Mouse (Mus musculus) limb, embryonic 14.5 days (tissue): ENCODE data around the gene Cnpy2. TPM values are rescaled to one million over a fixed set of nuclear protein-coding genes. Genes with fewer than 3 reads are reported as not detected.

ENCODE experiments used
- ATAC-seq: fragments of 200-750 bp; cut with Nextera tagmentation; 2 replicates; pipeline ENCODE4 v1.8.0; 2017; ENCODE audit warnings: low read depth, moderate number of reproducible peaks, moderate TSS enrichment; ENCODE audit not compliant: low FRiP score
- DNase-seq: peaks from one replicate; pipeline ENCODE4 v3.0.0-alpha.2; 2015; ENCODE audit warnings: low spot score
- H3K27ac ChIP-seq: fragments of 300-500 bp; sonication (generic); replicated peaks from 2 replicates; pipeline ENCODE4 v1.5.1; 2014; ENCODE audit warnings: low read depth, mild to moderate bottlenecking, low read length, moderate library complexity, mixed read lengths
- H3K27me3 ChIP-seq: fragments of 300-500 bp; sonication (generic); 2 replicates; pipeline ENCODE4 v1.6.1; 2014; ENCODE audit warnings: low read length, mixed read lengths; ENCODE audit not compliant: control insufficient read depth, insufficient read depth
- H3K36me3 ChIP-seq: fragments of 300-500 bp; sonication (generic); 2 replicates; pipeline ENCODE4 v1.6.1; 2014; ENCODE audit warnings: mild to moderate bottlenecking, low read length, moderate library complexity, mixed read lengths; ENCODE audit not compliant: control insufficient read depth, insufficient read depth
- H3K4me1 ChIP-seq: fragments of 300-500 bp; sonication (generic); 2 replicates; pipeline ENCODE4 v1.6.1; 2014; ENCODE audit warnings: antibody characterized with exemption, low read length, mixed read lengths; ENCODE audit not compliant: control insufficient read depth, insufficient read depth
- H3K4me2 ChIP-seq: fragments of 300-500 bp; sonication (generic); replicated peaks from 2 replicates; pipeline ENCODE4 v1.6.1; 2014; ENCODE audit warnings: low read depth, mild to moderate bottlenecking, low read length, moderate library complexity; ENCODE audit not compliant: severe bottlenecking
- H3K4me3 ChIP-seq: fragments of 300-500 bp; sonication (generic); replicated peaks from 2 replicates; pipeline ENCODE4 v1.5.1; 2014; ENCODE audit warnings: low read length
- H3K9ac ChIP-seq: fragments of 300-500 bp; sonication (generic); 2 replicates; pipeline ENCODE4 v1.6.1; 2014; ENCODE audit warnings: mild to moderate bottlenecking, low read depth, low read length, moderate library complexity; ENCODE audit not compliant: severe bottlenecking
- H3K9me3 ChIP-seq: fragments of 300-500 bp; sonication (generic); 2 replicates; pipeline ENCODE4 v1.6.1; 2016; ENCODE audit warnings: low read length; ENCODE audit not compliant: control insufficient read depth
- POLR2A ChIP-seq: fragments of 200-500 bp; IDR thresholded peaks from 2 replicates; pipeline ENCODE4 v1.8.0; 2012; ENCODE audit warnings: inconsistent platforms, mild to moderate bottlenecking, moderate library complexity, borderline replicate concordance; ENCODE audit not compliant: insufficient read depth, insufficient read length; ENCODE audit errors: extremely low read depth
- WGBS: fragments of 180-500 bp; shearing (Covaris S2); extraction: QIAGEN DNeasy Blood & Tissue Kit; methylation state at CpG from one replicate; pipeline ENCODE4 v1.1.7; 2014; 5-methylcytosine and 5-hydroxymethylcytosine counted together
- polyA plus RNA-seq, 2 experiments: library from polyadenylated mRNA; depleted of rRNA in 1 of 2; stranded (reverse) in 1 of 2; unstranded in 1 of 2; fragments of >200 nt; fragmentation: Nextera tagmentation in 1 of 2; extraction: Ambion mirVana in 1 of 2; gene quantifications; 2 replicates each; pipeline versions ENCODE4 v1.2.1 to v1.2.3; 2012 to 2014

Gene Cnpy2
- polyA plus RNA-seq, 2 experiments: 169 to 387 TPM

DNA sequence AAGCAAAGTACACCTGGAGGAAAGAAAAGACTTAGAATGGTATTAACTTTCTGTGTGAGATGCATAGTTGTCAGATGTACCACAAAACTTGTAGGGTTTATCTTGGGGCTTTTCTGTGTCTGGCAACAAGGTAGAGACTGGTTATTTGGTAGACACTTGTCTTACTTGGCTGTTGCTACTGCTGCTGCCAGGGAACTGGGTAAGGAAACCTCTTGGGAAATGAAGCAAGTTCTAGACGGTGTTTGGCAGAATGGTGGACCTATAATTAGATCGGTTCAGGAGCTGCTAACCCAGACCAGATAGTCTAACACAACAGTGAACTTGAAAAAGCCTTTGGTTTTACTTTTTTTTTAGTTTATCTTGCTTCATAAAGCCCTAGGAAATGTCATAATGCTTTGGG lies 16.7 kb downstream of the Cnpy2 start:
- Histone ChIP-seq H3K4me1 (peaks cover 7% of the 10 kb centered on the region; the same call in 1 of the 2 replicates), H3K4me3 (peak overlapping the region; percentile 93), H3K27ac (no peak overlapping the region), H3K4me2 (peak overlapping the region; percentile 71), H3K36me3 (peaks cover 2% of the 10 kb centered on the region), H3K27me3 (no peaks in the 10 kb centered on the region), H3K9me3 (no peaks in the 10 kb centered on the region), H3K9ac (no peak overlapping the region)
- no peak for TF ChIP-seq POLR2A
- whole genome bisulfite sequencing: 61% methylated on average over 2 of the region's 2 CpGs
- ATAC-seq (no peak), DNase-seq (no peak)

DNA sequence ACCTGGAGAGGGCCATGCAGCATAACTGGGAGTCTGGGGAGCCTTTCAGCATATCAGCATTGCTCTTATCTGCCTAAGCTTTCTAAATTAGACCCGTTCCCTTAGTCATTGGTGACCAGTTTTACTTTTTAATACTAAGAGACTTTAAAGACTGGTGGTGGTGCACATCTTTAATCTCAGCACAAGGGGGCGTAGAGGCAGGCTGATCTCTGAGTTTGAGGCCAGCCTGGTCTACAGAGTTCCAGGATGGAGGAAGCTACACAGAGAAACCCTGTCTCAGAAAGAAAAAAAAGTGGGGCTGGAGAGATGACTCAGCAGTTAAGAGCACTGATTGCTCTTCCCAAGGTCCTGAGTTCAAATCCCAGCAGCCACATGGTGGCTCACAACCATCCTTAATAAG lies 18.0 kb downstream of the Cnpy2 start:
- peaks cover 2% of the 10 kb centered on the region for H3K36me3 ChIP-seq
- WGBS: 92% methylated on average over 2 of the region's 2 CpGs
- H3K27me3 ChIP-seq: no peaks in the 10 kb centered on the region
- no peak overlapping the region for H3K4me3 ChIP-seq
- H3K4me1 ChIP-seq: peaks cover 10% of the 10 kb centered on the region
- H3K9ac ChIP-seq: no peak overlapping the region
- no peak overlapping the region for H3K27ac ChIP-seq
- ATAC-seq: no peak
- H3K4me2 ChIP-seq: no peak overlapping the region
- TF ChIP-seq POLR2A: no peak
- H3K9me3 ChIP-seq: no peaks in the 10 kb centered on the region
- no peak for DNase-seq

DNA sequence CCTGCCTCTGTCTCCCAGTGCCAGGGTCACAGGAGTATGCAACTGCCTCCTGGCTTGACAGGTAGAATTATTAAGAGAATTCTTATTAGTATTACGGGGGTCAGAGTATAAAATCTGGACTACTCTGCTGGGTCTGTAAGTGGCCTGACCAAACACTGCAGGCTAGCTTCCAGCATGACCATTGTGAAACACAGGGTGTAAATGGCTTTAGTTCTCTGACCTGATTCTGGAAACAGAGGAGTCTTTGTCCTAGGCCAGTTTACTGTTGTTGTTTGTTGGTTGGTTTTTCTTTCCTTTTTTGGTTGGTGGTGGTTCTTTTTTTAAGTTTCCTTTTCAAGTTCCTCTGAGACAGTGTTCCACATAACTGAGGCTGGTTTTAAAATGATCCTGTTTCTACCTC lies 21.2 kb downstream of the Cnpy2 start:
- no peak overlapping the region for H3K4me3 ChIP-seq
- TF ChIP-seq POLR2A: no peak
- DNase-seq (no peak), ATAC-seq (no peak)
- H3K27me3 ChIP-seq: no peaks in the 10 kb centered on the region
- H3K4me2 ChIP-seq: no peak overlapping the region
- H3K36me3 ChIP-seq: peaks cover 2% of the 10 kb centered on the region
- no peak overlapping the region for H3K27ac ChIP-seq
- H3K9ac ChIP-seq: no peak overlapping the region
- H3K9me3 ChIP-seq: no peaks in the 10 kb centered on the region
- 93% methylated on average over 1 of the region's 1 CpGs for WGBS
- H3K4me1 ChIP-seq: peaks cover 9% of the 10 kb centered on the region

DNA sequence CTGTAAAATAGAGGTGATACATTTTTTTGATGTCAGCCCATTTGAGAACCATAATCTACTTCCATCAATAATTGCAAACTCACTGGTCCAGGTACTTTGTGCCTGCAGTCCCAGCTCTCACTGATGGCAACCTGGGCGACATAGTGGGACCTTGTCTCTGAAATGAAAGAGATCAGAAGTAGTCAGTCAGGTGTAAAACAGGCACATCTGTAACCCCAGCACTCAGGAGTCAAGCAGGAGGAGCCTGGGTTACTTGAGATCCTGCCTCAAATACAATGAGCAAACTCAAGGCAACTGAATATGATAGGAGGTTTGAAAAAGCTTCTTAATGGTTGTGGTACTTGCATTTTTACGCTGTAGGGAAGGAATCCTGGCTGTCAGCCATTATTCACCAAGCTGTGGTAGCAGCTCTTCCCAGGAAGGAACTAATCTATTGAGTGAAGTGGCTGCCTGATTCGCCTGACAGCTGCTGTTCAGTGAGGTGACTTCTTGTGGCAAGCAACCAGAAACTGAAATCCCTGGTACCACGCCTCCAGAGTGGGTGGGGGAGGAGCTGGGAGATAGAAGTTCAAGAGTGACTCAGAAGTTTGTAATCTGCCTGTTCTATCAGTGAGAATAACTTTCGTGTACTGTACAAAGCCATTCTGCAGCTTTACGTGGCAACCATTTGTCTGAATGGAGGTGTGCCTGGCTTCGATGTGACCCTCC lies 22.5 kb downstream of the Cnpy2 start:
- H3K27ac ChIP-seq: peak overlapping the region; percentile 10; the same call in 1 of the 2 replicates
- no peaks in the 10 kb centered on the region for H3K27me3 ChIP-seq
- peak; percentile 76 for ATAC-seq
- peaks cover 5% of the 10 kb centered on the region for H3K36me3 ChIP-seq
- peaks cover 3% of the 10 kb centered on the region for H3K4me1 ChIP-seq
- no peaks in the 10 kb centered on the region for H3K9me3 ChIP-seq
- no peak for TF ChIP-seq POLR2A
- no peak overlapping the region for H3K4me3 ChIP-seq
- peak overlapping the region; percentile 31 for H3K9ac ChIP-seq
- DNase-seq: peak; percentile 79
- H3K4me2 ChIP-seq: no peak overlapping the region
- WGBS: 48% methylated on average over 7 of the region's 7 CpGs

- 85% methylated on average over 8 of the region's 8 CpGs for WGBS
- TF ChIP-seq POLR2A: no peak
- H3K36me3 ChIP-seq: peaks cover 33% of the 10 kb centered on the region
These were observed 25.3 kb downstream of the Cnpy2 start for GRCm38 (mm10) chr10:128347541-128347940.

More at GRCm38 (mm10) chr10:128347541-128347940, 25.3 kb downstream of the Cnpy2 start:
- ATAC-seq (no peak), DNase-seq (no peak)
- Histone ChIP-seq H3K9ac (no peak overlapping the region), H3K4me3 (no peak overlapping the region), H3K4me2 (no peak overlapping the region), H3K27me3 (no peaks in the 10 kb centered on the region), H3K9me3 (no peaks in the 10 kb centered on the region), H3K4me1 (peaks cover 3% of the 10 kb centered on the region), H3K27ac (no peak overlapping the region)
